Mouse (Mus musculus) forebrain, embryonic 11.5 days (tissue): Measurements from ENCODE around the gene Olfr434. TPM values are rescaled to one million over a fixed set of nuclear protein-coding genes. Genes with fewer than 3 reads are reported as not detected.

Experiments used
- ATAC-seq: fragments of 200-750 bp; cut with Nextera tagmentation; replicated peaks from 2 replicates; pipeline ENCODE4 v1.8.0; 2017; ENCODE audit warnings: moderate TSS enrichment; ENCODE audit not compliant: low FRiP score
- DNase-seq: peaks from one replicate; pipeline ENCODE4 v3.0.0-alpha.2; 2017; ENCODE audit warnings: low spot score
- H3K27ac ChIP-seq: fragments of 300-500 bp; sonication (generic); 2 replicates; pipeline ENCODE4 v1.5.1; 2014; ENCODE audit warnings: low read depth, low read length
- H3K27me3 ChIP-seq: fragments of 300-500 bp; sonication (generic); 2 replicates; pipeline ENCODE4 v1.6.1; 2014; ENCODE audit warnings: mild to moderate bottlenecking, low read length, mixed read lengths; ENCODE audit not compliant: control insufficient read depth, insufficient read depth
- H3K36me3 ChIP-seq: fragments of 300-500 bp; sonication (generic); 2 replicates; pipeline ENCODE4 v1.6.1; 2014; ENCODE audit warnings: mild to moderate bottlenecking, low read length, moderate library complexity, mixed read lengths; ENCODE audit not compliant: control insufficient read depth, insufficient read depth
- H3K4me1 ChIP-seq: fragments of 300-500 bp; sonication (generic); replicated peaks from 2 replicates; pipeline ENCODE4 v1.6.1; 2014; ENCODE audit warnings: low read length, mixed read lengths; ENCODE audit not compliant: control insufficient read depth, insufficient read depth
- H3K4me2 ChIP-seq: fragments of 300-500 bp; sonication (generic); 2 replicates; pipeline ENCODE4 v1.6.1; 2014; ENCODE audit warnings: low read depth, mild to moderate bottlenecking, low read length, moderate library complexity, mixed read lengths; ENCODE audit not compliant: severe bottlenecking
- H3K4me3 ChIP-seq: fragments of 300-500 bp; sonication (generic); 2 replicates; pipeline ENCODE4 v1.5.1; 2014; ENCODE audit warnings: low read depth, low read length
- H3K9ac ChIP-seq: fragments of 300-500 bp; sonication (generic); 2 replicates; pipeline ENCODE4 v1.6.1; 2014; ENCODE audit warnings: low read length
- H3K9me3 ChIP-seq: fragments of 300-500 bp; sonication (generic); 2 replicates; pipeline ENCODE4 v1.6.1; 2016; ENCODE audit warnings: low read length, mixed read lengths; ENCODE audit not compliant: control insufficient read depth
- WGBS: fragments of 180-500 bp; shearing (Covaris S2); extraction: QIAGEN DNeasy Blood & Tissue Kit; methylation state at CpG from one replicate; pipeline ENCODE4 v1.1.7; 2014; 5-methylcytosine and 5-hydroxymethylcytosine counted together
- polyA plus RNA-seq: library from polyadenylated mRNA; unstranded; fragments of >200 nt; fragmentation: Nextera tagmentation; extraction: Ambion mirVana; gene quantifications from 2 replicates; pipeline ENCODE4 v1.2.1, GENCODE M21; 2014

Olfr434 gene
- polyA plus RNA-seq, 1 experiment from 2014 or later, result not detected

DNA sequence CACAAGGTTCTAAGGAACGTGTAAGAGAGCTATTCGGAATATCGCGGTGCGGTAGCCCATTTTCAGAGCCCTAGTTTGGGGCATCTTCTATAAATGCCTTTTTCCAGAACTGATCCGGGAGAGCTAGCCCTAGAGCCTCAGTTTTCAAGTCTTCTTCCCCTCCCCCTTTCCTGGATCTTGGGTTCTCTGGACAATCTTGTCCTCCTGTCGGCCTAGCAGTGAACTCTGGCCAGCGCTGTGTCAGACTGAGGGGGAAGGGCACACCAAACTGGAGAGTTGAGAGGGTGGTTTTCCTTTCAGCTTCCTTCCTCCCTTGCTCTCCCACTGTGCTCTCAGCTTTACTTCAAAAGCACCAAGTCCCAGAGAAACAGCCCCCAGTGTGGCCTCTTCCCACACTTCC, 53.5 kb downstream of the Olfr434 start:
- peak overlapping the region; percentile 88; the same call in 1 of the 2 replicates for H3K4me2 ChIP-seq
- peak overlapping the region; percentile 51 for H3K4me3 ChIP-seq
- H3K9me3 ChIP-seq, result no peaks in the 10 kb centered on the region
- H3K27ac ChIP-seq, result no peak overlapping the region
- peak; percentile 51 for DNase-seq
- peak overlapping the region; percentile 12; the same call in 1 of the 2 replicates for H3K9ac ChIP-seq
- H3K36me3 ChIP-seq, result no peaks in the 10 kb centered on the region
- 0 out of 2 replicates have a peak, but pooled peaks cover 1% of the 10 kb centered on the region for H3K4me1 ChIP-seq
- no peak; the same call in 1 of the 2 replicates for ATAC-seq
- peaks cover 11% of the 10 kb centered on the region for H3K27me3 ChIP-seq
- WGBS, result 4% methylated on average over 8 of the region's 8 CpGs

Other genes starting within 250 kb of the Olfr434 start
- gene Olfr441, start 106.7 kb upstream of the Olfr434 start, polyA plus RNA-seq, result not detected in 2 replicates
- not detected in 2 replicates for gene Olfr237-ps1, start 66.5 kb upstream of the Olfr434 start, polyA plus RNA-seq
- not detected in 2 replicates for gene Olfr437, start 49.7 kb upstream of the Olfr434 start, polyA plus RNA-seq
- gene Olfr13, start 40.9 kb upstream of the Olfr434 start, polyA plus RNA-seq, result not detected in 2 replicates
- not detected in 2 replicates for gene Olfr435, start 15.9 kb upstream of the Olfr434 start, polyA plus RNA-seq
- gene Olfr47, start 18.5 kb downstream of the Olfr434 start, polyA plus RNA-seq, result not detected in 2 replicates
- gene Arhgef5, start 52.6 kb downstream of the Olfr434 start, polyA plus RNA-seq, result 2.2 and 2.9 TPM in 2 replicates
- gene Nobox, start 96.5 kb downstream of the Olfr434 start, polyA plus RNA-seq, result not detected in 2 replicates